Mouse (Mus musculus) CD8-positive naive resting alpha-beta T cell, adult 2 months (primary cell): ENCODE measurements around the gene Tinf2.
A peak's percentile ranks its signal among the peaks of the same experiment; 100 is the strongest.

Experiments used
- DNase-seq, 2 experiments: peaks; one replicate each; pipeline ENCODE4 v3.0.0; 2022; ENCODE audit warnings: low read depth in 2 of 2, low spot score in 2 of 2

Tinf2 gene

GRCm38 (mm10) chr14:55706051-55706600, 24.5 kb upstream of the Tinf2 start:
- DNase-seq: no peak

- no peak for DNase-seq
Observed at GRCm38 (mm10) chr14:55702761-55703160, 21.1 kb upstream of the Tinf2 start.

GRCm38 (mm10) chr14:55701131-55701530, 19.5 kb upstream of the Tinf2 start:
- no peak for DNase-seq

GRCm38 (mm10) chr14:55697226-55697625, 15.6 kb upstream of the Tinf2 start:
- no peak for DNase-seq

GRCm38 (mm10) chr14:55689433-55689832, 7.8 kb upstream of the Tinf2 start:
- DNase-seq: no peak

- DNase-seq: no peak
Observed at GRCm38 (mm10) chr14:55682118-55682493, 486 bp upstream of the Tinf2 start.

GRCm38 (mm10) chr14:55677615-55678014, 4.0 kb downstream of the Tinf2 start:
- no peak for DNase-seq

- no peak for DNase-seq
Observed at GRCm38 (mm10) chr14:55672741-55673060, 8.9 kb downstream of the Tinf2 start.

- DNase-seq: peak; percentile 83 to 85
Observed at GRCm38 (mm10) chr14:55671833-55672740, 9.5 kb downstream of the Tinf2 start, which contains the start of the genes Gmpr2 and Nedd8. Gene Gmpr2 (plus strand): TSS chr14:55671941. Gene Nedd8 (minus strand): TSS chr14:55672124.

- DNase-seq: no peak
Observed at GRCm38 (mm10) chr14:55671486-55671832, 10.2 kb downstream of the Tinf2 start.

- no peak for DNase-seq
Observed at GRCm38 (mm10) chr14:55660636-55661035, 21.0 kb downstream of the Tinf2 start.

GRCm38 (mm10) chr14:55659960-55660573, 21.6 kb downstream of the Tinf2 start, which contains the start of gene Mdp1:
Gene Mdp1 (minus strand): TSS chr14:55660508.
- peak; percentile 66 to 70 for DNase-seq

- DNase-seq: no peak
Observed at GRCm38 (mm10) chr14:55658011-55658410, 23.6 kb downstream of the Tinf2 start.

- DNase-seq: no peak
Observed at GRCm38 (mm10) chr14:55656935-55657334, 24.7 kb downstream of the Tinf2 start.

GRCm38 (mm10) chr14:55651528-55651927, 30.1 kb downstream of the Tinf2 start:
- no peak for DNase-seq

GRCm38 (mm10) chr14:55649884-55650283, 31.7 kb downstream of the Tinf2 start, which contains the start of gene Tssk4:
Gene Tssk4 (plus strand): TSS chr14:55650184.
- no peak for DNase-seq

- peak; percentile 13 to 35 for DNase-seq
Observed at GRCm38 (mm10) chr14:55644261-55644888, 37.2 kb downstream of the Tinf2 start.

GRCm38 (mm10) chr14:55643060-55643907, 38.3 kb downstream of the Tinf2 start, which contains the start of gene Tm9sf1:
Gene Tm9sf1 (minus strand): TSS chr14:55643806.
- DNase-seq: peak; percentile 71 to 76

GRCm38 (mm10) chr14:55642679-55643059, 39.0 kb downstream of the Tinf2 start:
- DNase-seq: no peak

GRCm38 (mm10) chr14:55641291-55641690, 40.3 kb downstream of the Tinf2 start:
- DNase-seq: no peak

- no peak for DNase-seq
Observed at GRCm38 (mm10) chr14:55640816-55641215, 40.8 kb downstream of the Tinf2 start.
